Mouse (Mus musculus) lung, embryonic 15.5 days (tissue): ENCODE results near the gene Sav1. TPM values are rescaled to one million over a fixed set of nuclear protein-coding genes. Genes with fewer than 3 reads are reported as not detected.

Experiments
- ATAC-seq: fragments of 200-750 bp; cut with Nextera tagmentation; 2 replicates; pipeline ENCODE4 v1.8.0; 2017; ENCODE audit warnings: moderate number of reproducible peaks, borderline replicate concordance; ENCODE audit not compliant: low FRiP score, low TSS enrichment; ENCODE audit errors: extremely low read depth
- H3K27ac ChIP-seq: fragments of 300-500 bp; sonication (generic); 2 replicates; pipeline ENCODE4 v1.5.1; 2015; ENCODE audit warnings: moderate library complexity, mild to moderate bottlenecking, inconsistent platforms
- H3K27me3 ChIP-seq: fragments of 300-500 bp; sonication (generic); 2 replicates; pipeline ENCODE4 v1.6.1; 2015; ENCODE audit warnings: inconsistent platforms
- H3K36me3 ChIP-seq: fragments of 300-500 bp; sonication (generic); 2 replicates; pipeline ENCODE4 v1.6.1; 2015; ENCODE audit warnings: inconsistent platforms
- H3K4me1 ChIP-seq: fragments of 300-500 bp; sonication (generic); 2 replicates; pipeline ENCODE4 v1.6.1; 2015; ENCODE audit warnings: inconsistent platforms
- H3K4me2 ChIP-seq: fragments of 300-500 bp; sonication (generic); 2 replicates; pipeline ENCODE4 v1.6.1; 2015; ENCODE audit warnings: inconsistent platforms, mild to moderate bottlenecking, moderate library complexity
- H3K4me3 ChIP-seq: fragments of 300-500 bp; sonication (generic); 2 replicates; pipeline ENCODE4 v1.5.1; 2015; ENCODE audit warnings: mild to moderate bottlenecking, inconsistent platforms
- H3K9ac ChIP-seq: fragments of 300-500 bp; sonication (generic); 2 replicates; pipeline ENCODE4 v1.6.1; 2015; ENCODE audit warnings: inconsistent platforms
- H3K9me3 ChIP-seq: fragments of 300-500 bp; sonication (generic); 2 replicates; pipeline ENCODE4 v1.6.1; 2016; ENCODE audit warnings: inconsistent platforms
- WGBS: fragments of 180-500 bp; shearing (Covaris S2); methylation state at CpG from one replicate; pipeline ENCODE4 v1.1.7; 2015; 5-methylcytosine and 5-hydroxymethylcytosine counted together
- polyA plus RNA-seq: library from polyadenylated mRNA; unstranded; fragments of >200 nt; fragmentation: Nextera tagmentation; extraction: Ambion mirVana; gene quantifications from 2 replicates; pipeline ENCODE4 v1.2.1, GENCODE M21; 2015

Gene Sav1
- 8.9 and 9.0 TPM in 2 replicates for polyA plus RNA-seq

DNA sequence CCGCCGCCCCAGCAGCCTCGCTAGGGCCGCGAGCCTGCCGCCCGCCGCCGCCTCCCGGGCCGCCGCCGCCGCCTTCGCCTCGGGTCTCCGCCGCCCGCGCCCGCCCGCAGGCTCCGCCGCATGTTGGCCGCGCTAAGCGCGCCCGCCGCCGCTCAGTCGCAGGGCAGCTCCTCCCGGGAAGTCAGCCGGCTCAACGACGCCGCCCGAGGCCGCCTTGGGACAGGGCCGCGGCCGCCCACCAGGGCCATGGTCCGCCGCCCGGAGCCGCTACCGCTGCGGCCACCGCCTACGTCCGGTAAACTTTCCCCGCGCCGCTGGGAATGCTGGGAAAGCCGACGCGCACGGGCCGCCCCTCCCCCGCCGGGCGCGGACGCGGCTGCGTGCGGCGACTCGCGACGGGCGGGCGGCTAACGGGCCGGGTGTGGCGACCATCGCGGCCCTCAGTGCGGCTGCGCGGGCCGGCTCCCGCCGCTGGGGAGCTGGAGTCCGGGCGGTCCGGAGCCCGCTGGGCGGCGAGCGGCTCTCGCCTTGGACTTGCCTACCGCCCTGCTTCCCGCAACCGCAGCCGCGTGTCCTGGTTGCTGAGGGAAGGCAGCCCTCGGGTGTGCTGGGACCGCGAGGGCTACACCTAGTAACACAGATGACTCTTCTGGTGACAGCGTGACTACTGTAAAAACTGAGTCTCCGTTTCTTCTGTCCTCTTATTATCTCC is at the start of gene Sav1:
Gene Sav1 (minus strand): TSS at position 217 of the 712 bp plus-strand sequence.
- peak; percentile 91 for ATAC-seq
- Histone ChIP-seq H3K4me3 (peak within 1 kb of the TSS; percentile 99), H3K27me3 (no peaks in the 10 kb centered on the region), H3K9ac (peak within 1 kb of the TSS; percentile 97), H3K4me2 (peak within 1 kb of the TSS; percentile 75), H3K27ac (peak within 1 kb of the TSS; percentile 92), H3K36me3 (peaks cover 16% of the 10 kb centered on the region; the same call in 1 of the 2 replicates), H3K9me3 (no peaks in the 10 kb centered on the region), H3K4me1 (peaks cover 10% of the 10 kb centered on the region)
- WGBS = under 1% methylated on average over 94 of the region's 102 CpGs

DNA sequence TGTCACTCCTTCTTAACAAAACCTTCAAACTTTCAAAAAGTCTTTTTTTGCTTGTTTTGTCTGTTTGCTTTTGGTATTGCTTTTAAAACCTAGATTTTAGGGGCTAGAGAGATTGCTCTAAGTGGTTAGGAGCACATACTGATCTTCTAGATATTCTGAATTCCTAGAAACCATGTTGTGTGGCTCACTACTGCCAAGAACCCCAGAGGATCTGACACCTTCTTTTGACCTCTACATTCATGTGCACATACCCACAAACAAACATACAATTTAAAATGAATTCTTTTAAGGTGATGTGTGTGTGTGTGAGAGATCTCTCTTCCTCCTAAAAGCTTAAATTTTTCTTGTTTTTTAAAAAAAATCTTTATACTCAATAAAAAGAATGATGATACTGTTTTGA is 39.4 kb upstream of the Sav1 start:
- Histone ChIP-seq H3K27me3 (no peaks in the 10 kb centered on the region), H3K9me3 (no peaks in the 10 kb centered on the region), H3K4me1 (no peaks in the 10 kb centered on the region), H3K27ac (no peak overlapping the region), H3K36me3 (peaks cover 44% of the 10 kb centered on the region), H3K4me3 (no peak overlapping the region), H3K9ac (no peak overlapping the region), H3K4me2 (no peak overlapping the region)
- no peak for ATAC-seq

DNA sequence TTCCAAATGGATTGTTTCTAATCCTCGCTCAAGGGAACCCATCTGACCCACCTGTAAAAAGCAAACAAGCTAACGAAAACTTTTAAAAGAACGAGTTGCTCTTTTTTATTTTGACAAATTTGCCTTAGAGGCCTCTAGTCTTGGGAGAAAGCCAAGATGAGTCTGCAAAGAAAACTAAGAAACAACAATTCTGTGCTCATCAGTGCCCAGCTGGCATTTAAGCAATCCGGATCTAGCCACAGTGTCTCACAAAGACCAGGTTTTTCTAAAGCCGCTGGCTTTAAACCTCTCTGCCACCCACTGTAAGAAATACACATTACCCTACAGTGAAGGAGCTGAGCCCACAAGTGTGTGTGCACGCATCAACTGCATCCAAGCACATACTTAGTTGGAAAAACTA is 38.6 kb upstream of the Sav1 start:
- no peak for ATAC-seq
- no peaks in the 10 kb centered on the region for H3K9me3 ChIP-seq
- 76% methylated on average over 6 of the region's 6 CpGs for WGBS
- H3K27me3 ChIP-seq = no peaks in the 10 kb centered on the region
- no peak overlapping the region for H3K27ac ChIP-seq
- no peaks in the 10 kb centered on the region for H3K4me1 ChIP-seq
- H3K4me2 ChIP-seq = no peak overlapping the region
- no peak overlapping the region for H3K9ac ChIP-seq
- H3K36me3 ChIP-seq = peaks cover 46% of the 10 kb centered on the region
- no peak overlapping the region for H3K4me3 ChIP-seq

- Histone ChIP-seq H3K9ac (no peak overlapping the region), H3K27me3 (no peaks in the 10 kb centered on the region), H3K4me3 (no peak overlapping the region), H3K4me1 (no peaks in the 10 kb centered on the region), H3K9me3 (no peaks in the 10 kb centered on the region), H3K27ac (no peak overlapping the region), H3K36me3 (peaks cover 47% of the 10 kb centered on the region), H3K4me2 (no peak overlapping the region)
- ATAC-seq = no peak
- WGBS = 70% methylated on average over 4 of the region's 4 CpGs
Measured at GRCm38 (mm10) chr12:70023580-70023979, 36.8 kb upstream of the Sav1 start.

DNA sequence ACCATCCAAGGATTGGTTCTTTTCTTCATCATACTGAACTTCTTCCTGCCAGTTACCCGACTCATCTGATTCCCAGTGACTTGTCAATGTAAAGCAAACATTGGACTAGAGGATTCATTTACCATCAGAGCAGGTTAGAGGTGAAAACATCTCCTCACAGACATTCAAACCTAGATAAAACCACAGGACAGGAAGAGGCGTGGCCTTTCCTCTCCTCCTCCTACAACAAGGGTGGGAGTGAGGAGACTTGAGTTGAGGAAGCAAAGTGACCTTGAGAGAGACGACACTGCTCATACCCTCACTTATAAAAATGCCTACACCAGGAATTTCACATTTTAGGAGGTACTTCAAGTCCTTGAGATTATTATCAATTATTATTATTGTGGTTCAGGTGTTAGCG is 31.4 kb upstream of the Sav1 start:
- Histone ChIP-seq H3K36me3 (peaks cover 21% of the 10 kb centered on the region), H3K27me3 (no peaks in the 10 kb centered on the region), H3K9me3 (no peaks in the 10 kb centered on the region), H3K4me2 (no peak overlapping the region), H3K27ac (no peak overlapping the region), H3K4me3 (no peak overlapping the region), H3K9ac (no peak overlapping the region), H3K4me1 (0 out of 2 replicates have a peak, but pooled peaks cover 4% of the 10 kb centered on the region)
- no peak for ATAC-seq
- WGBS = 69% methylated on average over 4 of the region's 4 CpGs

GRCm38 (mm10) chr12:70015936-70016335 is 29.1 kb upstream of the Sav1 start:
- Histone ChIP-seq H3K36me3 (peaks cover 22% of the 10 kb centered on the region), H3K27me3 (no peaks in the 10 kb centered on the region)
- ATAC-seq = no peak

DNA sequence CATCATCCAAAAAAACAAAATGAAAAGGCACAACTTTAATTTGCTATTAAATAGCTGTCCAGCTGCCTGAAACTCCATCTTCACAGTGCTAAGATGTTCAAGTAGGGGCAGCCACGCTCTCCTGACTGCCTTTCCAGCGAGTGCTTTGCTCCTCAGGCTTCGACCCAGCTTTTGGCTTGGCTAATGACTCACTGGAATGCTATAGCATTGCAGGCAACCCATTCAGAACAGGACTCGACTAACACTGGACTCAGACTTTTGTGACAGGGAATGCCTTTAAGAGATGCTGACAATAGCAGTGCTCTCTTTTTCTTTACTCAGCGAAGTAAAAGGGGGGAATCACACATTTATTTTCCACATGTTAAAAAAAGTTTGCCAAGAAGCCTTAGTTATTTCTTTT is 24.9 kb upstream of the Sav1 start:
- H3K9me3 ChIP-seq = no peaks in the 10 kb centered on the region
- peaks cover 12% of the 10 kb centered on the region for H3K36me3 ChIP-seq
- H3K27ac ChIP-seq = no peak overlapping the region
- WGBS = 72% methylated on average over 5 of the region's 5 CpGs
- H3K4me1 ChIP-seq = 0 out of 2 replicates have a peak, but pooled peaks cover 4% of the 10 kb centered on the region
- no peak overlapping the region for H3K4me2 ChIP-seq
- H3K9ac ChIP-seq = no peak overlapping the region
- H3K27me3 ChIP-seq = no peaks in the 10 kb centered on the region
- ATAC-seq = no peak
- no peak overlapping the region for H3K4me3 ChIP-seq

More at GRCm38 (mm10) chr12:70015936-70016335, 29.1 kb upstream of the Sav1 start:
- Histone ChIP-seq H3K4me2 (no peak overlapping the region), H3K27ac (no peak overlapping the region), H3K4me3 (no peak overlapping the region), H3K9me3 (no peaks in the 10 kb centered on the region), H3K4me1 (0 out of 2 replicates have a peak, but pooled peaks cover 4% of the 10 kb centered on the region), H3K9ac (no peak overlapping the region)
- 36% methylated on average over 4 of the region's 4 CpGs for WGBS

DNA sequence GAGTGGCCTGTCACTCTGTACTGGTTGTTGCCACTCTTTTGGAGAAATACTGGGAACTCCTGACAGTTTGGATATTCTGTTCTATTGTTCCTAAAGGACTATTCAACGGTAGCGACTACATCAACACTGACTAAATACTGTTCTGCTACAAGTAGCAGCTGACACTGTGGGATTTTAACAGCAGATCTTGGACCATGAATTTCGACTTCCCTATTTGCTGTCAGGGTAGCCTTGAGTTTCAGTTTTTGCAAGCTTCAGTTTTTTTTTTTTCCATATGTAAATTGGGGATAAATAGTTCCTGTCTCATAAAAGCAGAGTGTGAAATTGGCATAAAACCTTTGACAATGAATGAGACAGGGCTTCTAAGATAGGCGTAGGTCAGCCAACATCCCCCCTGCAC is 23.6 kb upstream of the Sav1 start:
- Histone ChIP-seq H3K27ac (no peak overlapping the region), H3K9ac (no peak overlapping the region), H3K9me3 (no peaks in the 10 kb centered on the region), H3K36me3 (peaks cover 12% of the 10 kb centered on the region), H3K4me2 (no peak overlapping the region), H3K4me3 (no peak overlapping the region), H3K27me3 (no peaks in the 10 kb centered on the region), H3K4me1 (no peaks in the 10 kb centered on the region)
- no peak for ATAC-seq
- 97% methylated on average over 4 of the region's 4 CpGs for WGBS

DNA sequence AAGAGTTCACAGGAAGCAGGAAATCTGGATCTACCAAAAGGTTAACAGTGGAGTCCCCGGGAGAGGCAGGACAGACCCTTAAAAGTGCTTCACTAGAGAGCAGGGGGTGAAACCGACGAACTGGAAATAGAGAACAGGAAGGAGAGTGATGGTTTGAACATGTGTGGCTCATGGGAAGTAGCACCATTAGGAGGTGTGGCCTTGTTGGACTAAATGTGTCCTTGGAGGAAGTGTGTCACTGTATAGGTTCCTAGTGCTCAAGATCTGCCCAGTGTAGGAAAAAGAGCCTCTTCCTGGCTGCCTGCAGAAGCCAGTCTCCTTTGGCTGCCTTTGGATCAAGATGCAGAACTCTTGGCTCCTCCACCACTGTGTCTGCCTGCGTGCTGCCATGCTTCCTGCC is 18.3 kb upstream of the Sav1 start:
- H3K9me3 ChIP-seq = no peaks in the 10 kb centered on the region
- no peak overlapping the region for H3K4me3 ChIP-seq
- no peaks in the 10 kb centered on the region for H3K4me1 ChIP-seq
- H3K4me2 ChIP-seq = no peak overlapping the region
- H3K9ac ChIP-seq = no peak overlapping the region
- no peaks in the 10 kb centered on the region for H3K27me3 ChIP-seq
- WGBS = 62% methylated on average over 4 of the region's 4 CpGs
- no peak for ATAC-seq
- no peak overlapping the region for H3K27ac ChIP-seq
- no peaks in the 10 kb centered on the region for H3K36me3 ChIP-seq

- Histone ChIP-seq H3K27ac (no peak overlapping the region), H3K4me1 (no peaks in the 10 kb centered on the region), H3K9me3 (no peaks in the 10 kb centered on the region), H3K36me3 (no peaks in the 10 kb centered on the region), H3K27me3 (no peaks in the 10 kb centered on the region), H3K4me3 (no peak overlapping the region), H3K9ac (no peak overlapping the region), H3K4me2 (no peak overlapping the region)
- ATAC-seq = no peak
- WGBS = 59% methylated on average over 13 of the region's 13 CpGs
Measured at GRCm38 (mm10) chr12:69998186-69998983, 11.6 kb upstream of the Sav1 start.

DNA sequence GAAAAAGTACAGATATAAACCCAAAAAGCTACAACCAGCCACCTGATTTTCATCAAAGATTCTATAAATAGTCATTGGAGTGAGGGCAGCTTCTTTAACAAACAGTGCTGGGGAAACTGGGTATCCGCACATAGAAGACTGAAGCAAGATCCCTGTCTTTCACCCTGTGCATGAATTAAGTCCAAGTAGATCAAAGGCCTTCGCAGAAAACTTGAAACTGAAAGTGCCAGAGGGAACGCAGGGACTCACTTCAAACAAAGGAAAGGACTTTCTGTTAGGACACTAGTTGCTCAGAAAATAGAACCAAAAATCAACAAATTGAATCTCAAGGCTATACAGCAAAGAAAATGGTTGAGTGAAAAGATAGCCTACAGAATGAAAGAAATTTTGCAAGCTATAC is 8.6 kb upstream of the Sav1 start:
- 67% methylated on average over 3 of the region's 3 CpGs for whole genome bisulfite sequencing
- Histone ChIP-seq H3K4me1 (no peaks in the 10 kb centered on the region), H3K9me3 (no peaks in the 10 kb centered on the region), H3K27me3 (no peaks in the 10 kb centered on the region), H3K9ac (no peak overlapping the region), H3K4me3 (no peak overlapping the region), H3K36me3 (no peaks in the 10 kb centered on the region), H3K4me2 (no peak overlapping the region), H3K27ac (no peak overlapping the region)
- no peak for ATAC-seq

GRCm38 (mm10) chr12:69986241-69986762 is 500 bp downstream of the Sav1 start:
- WGBS = 0% methylated on average over 34 of the region's 36 CpGs
- Histone ChIP-seq H3K9ac (peak overlapping the region; percentile 97), H3K9me3 (no peaks in the 10 kb centered on the region), H3K36me3 (peaks cover 21% of the 10 kb centered on the region), H3K27ac (peak overlapping the region; percentile 92), H3K4me1 (peaks cover 10% of the 10 kb centered on the region), H3K4me2 (peak overlapping the region; percentile 75), H3K27me3 (no peaks in the 10 kb centered on the region), H3K4me3 (peak overlapping the region; percentile 99)
- ATAC-seq = peak; percentile 75
